Mouse (Mus musculus): ENCODE measurements at regions not wholly inside any gene's neighbourhood (a gene's known extent, or its start where the extent isn't known, plus 50 kb on each side); places are given as distances from the start of the nearest gene placed in this dataset.

DNA sequence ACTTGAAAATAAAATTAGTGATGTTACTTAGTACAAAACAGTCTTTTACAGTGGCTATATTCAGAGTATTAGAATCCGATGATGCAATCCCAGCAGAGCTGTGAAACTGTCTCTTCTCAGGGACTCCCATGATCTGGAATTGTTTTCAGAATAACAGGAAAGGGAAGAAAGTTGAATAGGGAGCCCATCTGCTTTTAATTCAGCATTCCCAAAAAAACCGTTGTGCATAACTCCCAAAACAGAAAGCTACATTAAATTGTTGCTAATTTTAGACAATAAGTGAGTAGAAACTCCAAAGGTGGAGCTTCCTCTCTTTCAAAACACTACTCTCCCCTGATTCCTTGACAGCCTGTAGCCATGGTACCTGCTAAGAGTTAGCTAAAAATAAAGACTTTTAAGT is 425.1 kb upstream of the Klf6 start:
- no peak overlapping the region for H3K9ac ChIP-seq (ENCODE audit: control insufficient read depth, low read depth, low read length, poor library complexity, severe bottlenecking)
- no peak for TF ChIP-seq POLR2AphosphoS2 (IDR thresholded peaks at IDR 0.05; ENCODE audit: low read length)
- TF ChIP-seq UBTF (IDR thresholded peaks at IDR 0.05; ENCODE audit: borderline replicate concordance, insufficient read depth, low read depth, low read length): no peak
- TF ChIP-seq TBP (IDR thresholded peaks at IDR 0.05; ENCODE audit: low read depth, low read length): no peak
- TF ChIP-seq GABPA (IDR thresholded peaks at IDR 0.05; ENCODE audit: low read depth, low read length): no peak
- no peak for TF ChIP-seq RCOR1 (IDR thresholded peaks at IDR 0.05; ENCODE audit: low read depth, low read length)
- TF ChIP-seq ZMIZ1 (IDR thresholded peaks at IDR 0.05; ENCODE audit: low read depth, low read length): no peak
- TF ChIP-seq MAZ (IDR thresholded peaks at IDR 0.05; ENCODE audit: low read depth, low read length): no peak
- no peak for TF ChIP-seq CHD2 (IDR thresholded peaks at IDR 0.05; ENCODE audit: low read length)
- no peak for TF ChIP-seq POLR2AphosphoS5 (IDR thresholded peaks at IDR 0.05; ENCODE audit: borderline replicate concordance, low read depth, low read length)
- no peak for TF ChIP-seq TCF12 (IDR thresholded peaks at IDR 0.05; ENCODE audit: low read depth, low read length)
- TF ChIP-seq EP300 (IDR thresholded peaks at IDR 0.05; ENCODE audit: low read depth in 1 of 2, low read length in 2 of 2): no peak
- TF ChIP-seq NELFE (IDR thresholded peaks at IDR 0.05; ENCODE audit: low read depth, low read length): no peak
- TF ChIP-seq CTCF (IDR thresholded peaks at IDR 0.05 in 2 of 3, conservative IDR thresholded peaks at IDR 0.05 in 1 of 3; ENCODE audit: control insufficient read depth in 1 of 3, insufficient read depth in 1 of 3, low read depth in 2 of 3, low read length in 3 of 3, poor library complexity in 1 of 3, severe bottlenecking in 1 of 3): no peak
- no peak for TF ChIP-seq GATA1 (IDR thresholded peaks at IDR 0.05; ENCODE audit: low read depth, low read length)
- no peak for TF ChIP-seq BHLHE40 (IDR thresholded peaks at IDR 0.05; ENCODE audit: borderline replicate concordance, low read depth, low read length)
- TF ChIP-seq JUND (IDR thresholded peaks at IDR 0.05; ENCODE audit: low read depth, low read length): no peak
- H3K36me3 ChIP-seq (ENCODE audit: control insufficient read depth in 1 of 2, insufficient read depth in 2 of 2, low read length in 2 of 2): no peaks in the 10 kb centered on the region
- no peaks in the 10 kb centered on the region for H3K9me3 ChIP-seq (replicated peaks; ENCODE audit: insufficient read depth, low read length)
- H3K27ac ChIP-seq (ENCODE audit: control insufficient read depth, low read depth, low read length): no peak overlapping the region
- no peaks in the 10 kb centered on the region for H3K4me1 ChIP-seq (ENCODE audit: control insufficient read depth in 1 of 2, insufficient read depth in 2 of 2, low read length in 2 of 2)
- DNase-seq (ENCODE audit: low read depth, low spot score): no peak
- no peak overlapping the region for H3K4me3 ChIP-seq (ENCODE audit: control insufficient read depth in 1 of 2, insufficient read depth in 1 of 2, low read depth in 2 of 2, low read length in 2 of 2)
- no peaks in the 10 kb centered on the region for H3K79me2 ChIP-seq (ENCODE audit: control insufficient read depth, insufficient read depth, low read length, poor library complexity)
- H3K27me3 ChIP-seq (ENCODE audit: control insufficient read depth in 1 of 2, insufficient read depth in 2 of 2, low read length in 2 of 2): no peaks in the 10 kb centered on the region

DNA sequence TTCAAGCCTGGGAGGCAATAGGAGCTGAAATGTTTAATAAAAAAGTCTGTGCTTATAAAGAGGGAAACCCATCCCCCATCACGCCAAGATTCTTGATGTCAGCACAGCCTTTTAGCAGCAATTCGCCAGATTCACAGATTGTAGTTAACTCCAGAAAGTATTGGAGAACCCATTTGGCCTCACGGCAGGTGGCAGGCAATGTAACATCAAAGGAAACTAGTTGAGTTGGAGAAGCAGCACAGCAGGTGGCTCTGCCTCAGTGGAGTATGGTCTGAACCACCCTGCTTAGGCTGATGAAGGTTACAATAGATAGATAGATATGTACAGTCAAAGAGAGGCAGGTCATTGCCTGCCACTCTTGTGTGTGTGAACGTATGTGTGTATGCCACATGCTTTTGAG is 420.8 kb upstream of the Klf6 start:
- no peaks in the 10 kb centered on the region for H3K27me3 ChIP-seq (ENCODE audit: control insufficient read depth in 1 of 2, insufficient read depth in 2 of 2, low read length in 2 of 2)
- H3K4me3 ChIP-seq (ENCODE audit: control insufficient read depth in 1 of 2, insufficient read depth in 1 of 2, low read depth in 2 of 2, low read length in 2 of 2): no peak overlapping the region
- H3K4me1 ChIP-seq (ENCODE audit: control insufficient read depth in 1 of 2, insufficient read depth in 2 of 2, low read length in 2 of 2): no peaks in the 10 kb centered on the region
- H3K27ac ChIP-seq (ENCODE audit: control insufficient read depth, low read depth, low read length): no peak overlapping the region
- no peaks in the 10 kb centered on the region for H3K79me2 ChIP-seq (ENCODE audit: control insufficient read depth, insufficient read depth, low read length, poor library complexity)
- no peak for DNase-seq (ENCODE audit: low read depth, low spot score)
- H3K9me3 ChIP-seq (replicated peaks; ENCODE audit: insufficient read depth, low read length): no peaks in the 10 kb centered on the region
- TF ChIP-seq POLR2AphosphoS5 (IDR thresholded peaks at IDR 0.05; ENCODE audit: borderline replicate concordance, low read depth, low read length) (no peak), MYB (IDR thresholded peaks at IDR 0.05; ENCODE audit: low read depth, low read length) (no peak), JUND (IDR thresholded peaks at IDR 0.05; ENCODE audit: low read depth, low read length) (no peak), POLR2A (IDR thresholded peaks at IDR 0.05; ENCODE audit: control insufficient read depth in 1 of 2, insufficient read depth in 1 of 2, low read depth in 1 of 2, low read length in 2 of 2, poor library complexity in 1 of 2) (no peak)
- no peak overlapping the region for H3K9ac ChIP-seq (ENCODE audit: control insufficient read depth, low read depth, low read length, poor library complexity, severe bottlenecking)
- no peaks in the 10 kb centered on the region for H3K36me3 ChIP-seq (ENCODE audit: control insufficient read depth in 1 of 2, insufficient read depth in 2 of 2, low read length in 2 of 2)

All from MEL (cell line).